Mouse (Mus musculus): ENCODE data around the gene Gm17482.

Gene Gm17482

GRCm38 (mm10) chr6:115293877-115294276, 66.7 kb downstream of the Gm17482 start:
- DNase-seq, result no peak

GRCm38 (mm10) chr6:115307134-115307533, 80.0 kb downstream of the Gm17482 start:
- DNase-seq, result no peak

Data from kidney, postnatal 10 days (tissue).